Mouse (Mus musculus): Measurements from ENCODE around the gene Ints11.
A peak's percentile ranks its signal among the peaks of the same experiment; 100 is the strongest.

- TF ChIP-seq EP300 (optimal IDR thresholded peaks at IDR 0.05) (no peak), CTCF (IDR thresholded peaks at IDR 0.05; ENCODE audit: low read depth) (peak; percentile 63)
Observed at GRCm38 (mm10) chr4:155846871-155847578, 22.3 kb upstream of the Ints11 start, which contains the start of gene Dvl1.

Measured in stomach, postnatal 0 days (tissue).